Mouse (Mus musculus) adrenal gland, postnatal 36 days (tissue): ENCODE measurements around the gene Sf3b3. TPM values are rescaled to one million over a fixed set of nuclear protein-coding genes. Genes with fewer than 3 reads are reported as not detected.
A peak's percentile ranks its signal among the peaks of the same experiment; 100 is the strongest.

Source experiments
- DNase-seq, 2 experiments: peaks; one replicate each; pipeline ENCODE4 v3.0.0; 2021; ENCODE audit warnings: mixed read lengths in 1 of 2
- total RNA-seq, 2 experiments: library from RNA; stranded (reverse); gene quantifications; 2 replicates each; pipeline ENCODE4 v1.2.3; 2021

Sf3b3 gene
- total RNA-seq, 2 experiments from 2014 or later, result 76.9 to 81.8 TPM

DNA sequence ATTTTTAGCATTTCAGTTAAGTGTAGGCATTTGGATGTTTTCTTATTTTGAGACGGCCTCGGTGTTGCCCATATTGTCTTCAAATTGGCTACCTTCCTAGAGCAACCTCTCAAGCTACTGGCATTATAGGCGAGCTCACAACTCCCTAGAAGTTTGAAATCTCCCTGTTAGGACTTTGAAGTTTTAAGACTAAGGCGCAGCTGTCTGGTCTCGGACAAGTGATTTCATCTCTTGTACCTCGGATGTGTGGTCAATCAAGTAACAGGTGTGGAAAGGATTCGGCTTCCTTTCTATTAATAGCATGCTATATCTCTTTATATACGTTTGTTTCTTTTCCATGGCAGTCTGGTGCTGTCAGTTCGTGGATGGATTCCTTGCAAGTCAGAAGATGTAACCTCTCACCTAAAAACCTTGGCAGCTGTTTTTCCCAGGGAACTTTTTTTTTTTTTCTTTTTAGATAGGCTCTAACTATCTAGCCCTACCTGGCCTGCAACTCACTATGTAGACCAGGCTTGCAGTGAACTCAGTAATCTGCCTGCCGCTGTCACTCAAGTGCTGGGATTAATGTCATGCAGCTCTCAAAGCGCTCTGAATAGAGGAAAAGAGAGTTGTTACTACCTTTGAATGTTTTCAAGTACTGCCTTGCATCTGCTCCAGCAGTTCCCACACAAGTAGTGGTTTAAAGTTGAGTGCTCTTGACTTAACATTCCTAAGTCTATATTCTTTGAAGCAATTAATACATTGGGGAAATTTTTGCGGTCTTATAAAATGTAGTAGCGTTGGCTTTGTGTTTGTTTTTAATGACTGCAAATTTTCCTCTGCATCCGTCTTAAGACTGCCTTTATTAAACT is 1.3 kb upstream of the Sf3b3 start:
- DNase-seq, result no peak

DNA sequence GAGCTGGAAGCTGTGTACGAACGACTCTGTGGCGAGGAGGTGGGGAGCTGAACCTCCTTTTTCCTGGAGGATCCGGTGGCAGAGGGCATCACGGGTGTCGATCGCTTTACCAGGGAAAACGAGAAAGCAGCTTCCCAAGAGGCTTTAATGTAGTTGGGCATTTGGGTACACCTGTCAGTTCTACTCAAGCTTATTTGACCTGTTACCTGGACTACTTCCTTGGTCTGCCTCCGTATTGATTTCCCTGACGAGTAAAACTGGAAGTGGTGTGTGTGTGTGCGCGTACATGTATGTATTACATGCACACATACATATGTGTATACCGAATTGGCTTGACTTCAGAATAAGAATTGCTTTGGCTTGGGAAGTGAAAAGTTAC is 573 bp upstream of the Sf3b3 start:
- no peak for DNase-seq

DNA sequence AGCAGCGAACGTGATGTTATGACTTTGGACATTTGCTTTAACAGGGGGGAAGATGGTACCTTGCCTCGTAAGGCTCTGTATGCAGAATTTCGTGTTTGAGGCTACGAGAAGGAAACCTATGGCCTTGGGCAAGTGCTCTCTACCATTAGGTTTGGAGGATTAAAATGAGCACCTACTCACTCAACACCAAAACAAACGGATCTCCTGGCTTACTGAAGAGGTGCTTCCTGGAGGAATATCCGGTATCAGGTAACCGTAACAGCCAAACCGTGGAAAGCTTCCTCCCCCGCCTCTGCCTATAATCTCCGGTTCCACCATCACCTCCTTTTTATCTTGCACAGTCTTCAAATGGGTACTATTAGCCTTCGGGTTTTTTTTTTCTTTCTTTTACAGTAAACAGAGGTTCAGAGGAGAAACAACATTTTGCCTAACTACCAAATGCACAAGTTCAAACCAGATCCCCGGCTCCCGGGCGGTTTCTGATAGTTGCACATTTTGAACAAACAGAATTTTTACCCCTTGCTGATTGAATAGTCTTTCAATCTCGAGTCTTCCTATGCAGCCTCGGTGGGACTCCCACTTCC is 674 bp downstream of the Sf3b3 start:
- no peak for DNase-seq

DNA sequence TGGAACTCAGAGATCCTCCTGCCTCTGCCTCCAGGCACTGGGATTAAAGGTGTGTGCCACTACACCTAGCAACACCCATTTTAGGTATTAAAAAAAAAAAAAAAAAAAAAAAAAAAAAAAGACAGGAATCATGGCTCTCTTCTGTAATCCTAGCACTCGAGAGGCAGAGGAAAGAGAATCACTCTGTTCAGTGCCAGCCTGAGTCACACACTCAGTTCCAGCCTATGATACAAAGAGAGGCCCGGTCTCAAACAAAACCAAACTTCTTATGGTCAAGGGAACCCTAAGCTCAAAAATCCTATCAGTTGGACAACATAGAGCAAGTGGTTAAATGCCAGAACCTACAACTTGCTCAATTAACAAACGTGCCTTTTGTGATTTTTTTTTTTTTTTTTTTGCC is 1.6 kb downstream of the Sf3b3 start:
- no peak for DNase-seq

DNA sequence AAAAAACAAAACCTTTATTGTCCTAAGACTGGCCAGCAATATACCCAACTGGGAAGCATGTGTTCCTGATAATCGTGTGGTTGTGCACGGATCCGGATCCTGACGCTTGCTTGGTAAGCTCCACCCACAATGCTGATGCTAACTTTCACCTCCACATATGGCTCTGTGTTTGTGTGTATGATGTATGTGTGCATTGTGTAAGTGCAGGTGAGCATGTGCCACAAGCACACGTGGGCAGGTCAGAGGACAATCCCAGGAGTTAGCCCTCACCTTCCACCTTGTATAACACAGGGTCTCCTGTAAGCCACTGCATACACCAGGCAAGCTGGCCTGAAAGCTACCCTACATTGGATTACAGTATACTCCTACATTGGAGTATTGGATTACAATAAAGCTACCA is 3.4 kb downstream of the Sf3b3 start:
- no peak for DNase-seq

DNA sequence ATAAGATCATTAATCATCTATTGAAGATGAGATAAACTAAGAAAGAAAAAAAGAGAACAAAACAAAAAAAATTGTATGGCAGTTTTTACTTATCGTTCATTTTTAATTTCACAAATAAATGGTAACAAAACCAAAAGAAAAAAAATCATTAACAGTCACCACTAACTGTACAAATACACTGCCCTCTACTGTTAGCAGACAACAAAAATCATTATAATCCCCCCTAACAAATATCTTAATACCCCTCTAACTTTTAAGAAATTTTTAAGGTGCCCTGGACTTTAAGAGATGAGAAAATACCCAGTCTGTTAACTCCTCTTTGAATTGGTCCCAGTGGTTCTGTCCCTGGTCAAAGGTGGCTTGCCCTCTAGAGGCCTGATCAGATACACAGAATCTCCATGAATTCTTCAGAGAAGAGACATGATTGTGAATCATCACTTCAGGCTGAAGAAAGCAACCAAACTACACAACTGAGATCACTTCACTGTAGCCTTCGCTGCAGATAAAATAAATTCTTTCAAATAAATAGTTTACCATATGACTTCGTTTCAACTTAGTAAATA is 4.5 kb downstream of the Sf3b3 start:
- no peak for DNase-seq

DNA sequence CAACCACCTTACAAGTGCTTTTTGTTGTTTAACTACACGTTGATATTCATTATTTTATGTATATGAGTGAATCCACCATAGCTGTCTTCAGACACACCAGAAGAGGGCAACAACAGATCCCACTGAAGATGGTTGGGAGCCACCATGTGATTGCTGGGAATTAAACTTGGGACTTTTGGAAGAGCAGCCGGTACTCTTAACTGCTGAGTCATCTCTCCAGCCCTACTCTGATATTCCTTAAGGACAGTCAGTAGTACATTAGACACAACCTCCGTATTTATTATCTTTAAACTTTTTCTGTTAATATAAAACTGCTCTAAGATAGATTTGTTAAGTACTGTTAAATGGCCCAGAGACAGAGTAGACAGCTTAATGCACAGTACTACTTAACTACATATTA is 14.6 kb downstream of the Sf3b3 start:
- no peak for DNase-seq

DNA sequence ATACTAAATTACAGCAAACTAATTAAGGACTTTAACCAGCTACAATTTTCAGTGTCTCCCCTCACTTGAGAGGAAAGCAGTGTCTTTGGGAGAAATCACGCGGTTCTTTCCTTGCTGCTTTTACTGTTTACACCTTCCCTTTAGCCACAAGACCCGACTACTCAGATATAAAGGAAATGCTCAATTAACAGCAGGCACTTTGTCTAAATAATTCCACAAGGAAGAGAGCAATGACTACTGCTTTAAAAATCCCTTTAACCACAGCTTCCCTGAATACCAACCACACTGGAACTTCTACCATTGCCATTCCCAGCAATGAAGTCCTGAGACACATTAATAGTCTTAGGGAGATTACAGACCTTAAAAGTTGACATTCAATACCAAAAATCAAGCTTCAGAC is 18.1 kb downstream of the Sf3b3 start:
- DNase-seq, result no peak

DNA sequence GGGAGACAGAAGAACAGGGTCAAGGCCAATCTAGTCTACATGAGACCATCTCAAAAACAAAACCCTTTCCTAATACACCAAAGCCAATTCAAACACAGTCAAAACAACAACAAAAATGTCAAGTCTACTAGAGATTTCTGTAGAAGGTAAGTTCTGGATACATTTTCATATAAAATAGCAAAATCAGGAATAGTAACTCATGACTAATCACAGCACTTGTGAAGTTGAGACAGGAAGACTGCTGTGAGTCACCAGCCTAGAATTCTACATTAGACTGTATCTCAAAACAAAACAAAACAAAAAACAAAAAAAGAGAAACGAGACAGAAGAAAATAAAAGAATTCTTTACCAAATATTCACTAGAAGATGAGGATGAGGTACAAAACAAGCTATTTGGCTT is 21.7 kb downstream of the Sf3b3 start:
- no peak for DNase-seq

DNA sequence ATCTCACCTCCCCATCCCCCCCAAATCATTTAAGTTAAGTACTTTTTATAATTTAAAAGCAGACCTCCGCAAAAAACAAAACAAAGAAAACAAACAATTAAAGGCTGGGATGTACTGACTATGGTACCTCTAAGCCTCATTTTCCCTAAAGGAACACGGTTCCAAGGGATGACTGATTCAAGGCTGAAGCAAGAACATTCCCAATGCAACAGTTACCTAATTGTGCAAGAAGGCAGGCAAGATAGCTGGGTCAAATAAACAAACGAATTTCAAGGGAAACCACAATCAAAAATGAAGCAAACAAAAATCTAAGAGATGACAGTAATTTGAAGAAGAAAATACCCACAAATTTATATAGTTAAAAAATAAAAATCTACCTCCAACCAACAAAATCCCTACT is 24.6 kb downstream of the Sf3b3 start:
- DNase-seq, result no peak

DNA sequence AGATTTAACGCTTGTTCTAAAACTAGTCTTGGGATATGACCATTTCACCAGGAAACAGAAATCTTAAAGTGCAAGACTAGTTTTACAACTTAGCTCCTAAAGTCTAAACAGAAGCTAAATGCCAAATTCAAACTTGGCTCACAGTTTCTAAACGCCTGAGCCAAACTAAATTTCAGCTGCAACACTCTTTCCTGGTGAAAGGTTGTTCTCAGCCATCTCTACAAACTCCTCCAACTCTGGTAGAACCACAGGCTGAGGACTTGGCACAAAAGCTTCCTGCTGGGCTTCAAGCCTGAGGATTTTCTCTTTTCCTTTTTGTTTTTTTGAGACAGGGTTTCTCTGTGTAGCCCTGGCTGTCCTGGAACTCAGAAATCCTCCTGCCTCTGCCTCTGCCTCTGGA is 26.3 kb downstream of the Sf3b3 start:
- no peak for DNase-seq

DNA sequence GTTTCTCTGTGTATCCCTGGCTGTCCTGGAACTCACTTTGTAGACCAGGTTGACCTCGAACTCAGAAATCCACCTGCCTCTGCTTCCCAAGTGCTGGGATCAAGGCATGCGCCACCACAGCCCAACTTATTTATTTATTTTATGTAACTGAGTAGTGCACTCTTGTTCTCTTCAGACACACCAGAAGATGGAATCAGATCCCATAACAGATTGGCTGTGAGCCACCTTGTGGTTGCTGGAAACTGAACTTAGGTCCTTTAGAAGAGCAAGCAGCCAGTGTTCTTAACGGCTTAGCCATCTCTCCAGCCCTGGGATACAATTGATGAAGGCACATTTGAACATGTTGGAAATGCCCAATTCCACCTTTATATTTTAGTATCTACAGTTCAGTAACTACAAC is 28.0 kb downstream of the Sf3b3 start:
- peak in 1 of 2 experiments; percentile 24 for DNase-seq

DNA sequence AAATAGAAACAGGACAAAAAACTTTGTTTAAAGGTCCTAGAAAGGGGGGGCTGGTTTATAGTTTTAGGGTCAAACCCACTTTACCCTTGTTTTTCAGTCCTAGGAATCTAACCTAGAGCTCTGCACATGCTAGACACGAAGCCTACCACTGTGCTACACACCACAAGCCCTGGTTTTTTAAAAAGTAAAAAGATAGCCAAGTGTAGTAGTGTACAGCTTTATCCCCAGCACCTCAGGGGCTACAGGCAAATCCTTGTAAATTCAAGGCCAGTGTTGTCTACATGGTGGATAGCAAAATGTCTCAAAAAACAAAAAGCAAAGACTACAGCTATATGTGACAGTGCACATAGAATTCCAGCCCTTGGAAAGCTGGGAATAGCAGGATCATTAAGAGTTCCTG is 29.6 kb downstream of the Sf3b3 start:
- no peak for DNase-seq

DNA sequence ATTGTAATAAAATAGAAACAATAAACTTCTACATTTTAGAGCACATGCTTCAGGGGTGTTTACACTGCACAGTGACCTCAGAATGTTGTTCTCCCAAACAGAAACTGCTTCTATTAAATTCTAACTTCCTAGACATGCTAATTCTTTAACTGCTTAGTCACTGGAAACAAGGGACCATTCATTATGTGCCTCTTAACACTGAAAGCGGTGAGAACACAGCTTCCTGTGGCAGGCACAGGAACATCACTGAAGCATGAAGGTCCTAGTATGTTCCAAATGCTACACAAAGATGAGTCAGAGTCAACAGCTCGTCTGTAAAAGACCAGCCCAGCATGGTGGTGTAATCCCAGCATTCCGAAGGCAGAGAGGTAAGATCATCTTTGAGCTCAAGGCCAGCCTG is 31.3 kb downstream of the Sf3b3 start:
- DNase-seq, result no peak

DNA sequence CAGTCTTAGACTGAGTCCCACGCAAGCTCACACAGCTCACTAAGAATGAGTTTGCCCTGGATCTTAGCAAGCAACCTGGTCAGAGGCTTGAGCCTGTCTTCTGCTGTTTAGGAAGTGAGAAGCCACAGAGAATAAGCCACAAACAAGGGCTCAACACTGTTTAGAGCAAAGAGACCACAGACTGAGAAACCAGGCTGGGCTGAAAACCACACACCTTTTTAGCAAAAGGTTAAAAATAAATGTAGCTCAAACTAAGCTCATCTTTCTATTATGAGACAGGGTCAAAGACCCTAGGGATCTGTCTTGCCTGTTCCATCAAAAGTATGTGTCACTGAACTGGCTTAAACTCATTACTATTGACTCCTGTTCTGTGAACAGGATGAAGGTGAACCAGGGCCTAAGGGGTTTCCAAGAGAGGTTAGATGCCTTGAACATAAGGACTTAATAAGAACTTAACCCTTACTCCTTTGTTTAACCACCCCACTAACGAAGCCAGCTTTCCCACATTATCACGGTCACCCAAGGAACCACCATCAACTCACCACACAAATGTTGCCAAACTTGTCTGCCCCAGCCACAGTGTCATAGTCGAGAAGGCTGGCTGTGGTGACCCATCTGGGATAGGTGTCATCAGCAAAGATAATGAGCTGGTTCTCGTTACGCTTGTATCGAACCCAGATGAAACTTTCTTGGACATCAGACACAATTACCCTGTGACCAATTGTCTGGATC is 33.3 kb downstream of the Sf3b3 start:
- no peak for DNase-seq

DNA sequence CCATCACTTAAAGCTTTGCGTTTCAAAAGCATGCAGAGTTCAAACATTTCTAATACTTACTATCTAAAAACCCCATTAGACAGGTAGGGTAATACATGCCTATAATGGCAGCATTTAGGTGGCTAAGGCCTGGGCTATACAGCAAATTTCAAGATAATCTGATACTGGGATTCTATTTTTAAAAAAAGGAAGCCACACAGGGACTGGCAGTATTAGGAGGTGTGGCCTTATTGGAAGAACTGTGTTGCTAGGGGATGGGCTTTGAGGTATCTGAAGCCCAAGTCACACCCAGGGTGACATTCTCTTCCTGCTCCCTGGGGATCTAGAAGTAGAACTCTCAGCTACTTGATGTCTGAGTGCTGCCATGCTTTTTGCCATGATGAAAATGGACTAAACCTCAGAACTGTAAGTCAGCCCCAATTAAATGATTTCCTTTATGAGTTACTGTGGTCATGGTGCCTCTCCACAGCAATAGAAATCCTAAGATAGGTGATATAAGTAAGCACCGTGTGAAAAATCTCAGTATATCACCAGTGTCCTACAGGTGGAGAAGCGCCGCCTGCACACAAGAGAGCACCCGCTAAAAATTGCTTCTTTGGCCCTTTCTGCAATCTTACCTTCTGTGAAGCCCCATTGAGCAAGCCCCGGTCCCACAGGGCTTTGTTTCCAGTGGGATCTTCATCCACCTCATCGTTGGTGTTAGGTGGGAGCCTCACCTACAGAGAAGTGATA is 34.1 kb downstream of the Sf3b3 start:
- DNase-seq, result no peak

DNA sequence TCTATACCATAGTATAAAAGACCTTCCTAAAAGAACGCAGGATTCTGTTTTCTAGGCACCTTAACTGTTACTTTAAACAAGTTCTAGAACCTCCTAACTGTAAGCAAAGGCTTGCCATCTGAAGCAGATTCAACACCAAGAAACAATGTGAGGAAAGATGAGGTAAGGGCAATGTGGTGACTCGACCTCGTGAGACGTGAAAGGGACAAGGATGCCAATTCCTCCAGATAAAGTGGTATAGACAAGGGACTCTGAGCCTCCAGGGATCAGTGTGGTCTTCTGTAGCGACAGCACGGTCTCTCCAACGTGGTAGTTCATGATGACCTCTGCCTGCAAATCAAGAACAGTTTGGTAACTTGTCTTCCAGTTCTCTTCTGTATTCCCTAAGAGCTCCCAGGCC is 34.8 kb downstream of the Sf3b3 start:
- no peak for DNase-seq

DNA sequence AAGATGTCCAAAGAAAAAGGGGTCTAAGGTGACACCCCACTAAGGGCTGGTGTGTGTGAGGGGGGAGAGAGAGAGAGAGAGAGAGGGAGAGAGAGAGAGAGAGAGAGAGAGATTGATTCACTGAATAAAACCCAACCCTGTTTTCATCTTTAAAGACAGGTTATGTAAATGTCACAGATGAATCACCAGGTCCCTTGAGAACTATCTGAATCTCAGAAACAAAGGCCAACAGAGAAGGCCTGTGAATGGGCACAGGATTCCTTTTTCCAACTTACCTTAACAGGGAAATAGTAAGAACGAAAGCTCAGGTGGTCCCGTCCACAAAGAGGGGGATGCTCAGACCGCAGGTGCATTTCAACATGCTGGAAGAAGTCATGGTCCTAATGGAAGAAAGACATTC is 35.5 kb downstream of the Sf3b3 start:
- DNase-seq, result no peak

DNA sequence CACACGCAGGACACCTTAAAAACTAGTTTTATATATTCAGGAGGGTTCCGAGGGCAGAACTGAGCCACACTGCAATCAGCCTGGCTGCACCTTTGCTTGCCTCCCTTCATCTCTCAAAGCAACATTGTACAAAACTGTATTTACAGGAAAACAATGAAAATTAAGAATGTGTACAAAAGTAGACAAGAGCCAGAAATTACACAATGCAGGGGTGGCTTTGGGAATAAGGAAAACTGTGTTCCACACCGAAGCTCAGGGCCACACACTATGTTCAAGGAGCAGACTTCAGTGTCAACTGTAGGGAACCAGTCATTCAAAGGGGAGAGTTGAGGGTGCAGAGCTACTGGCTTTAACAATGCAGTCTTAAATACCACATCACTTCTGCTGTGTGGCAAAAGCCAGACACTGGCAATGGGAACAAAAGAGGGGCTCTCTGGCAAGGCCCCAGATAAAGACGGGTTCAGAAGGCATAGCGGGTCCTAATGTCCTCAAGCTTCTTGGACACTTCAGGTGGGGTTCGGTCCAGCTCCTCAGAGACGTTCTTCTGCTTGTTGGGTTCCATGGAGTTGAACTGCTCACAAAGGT is 36.0 kb downstream of the Sf3b3 start:
- DNase-seq, result no peak

DNA sequence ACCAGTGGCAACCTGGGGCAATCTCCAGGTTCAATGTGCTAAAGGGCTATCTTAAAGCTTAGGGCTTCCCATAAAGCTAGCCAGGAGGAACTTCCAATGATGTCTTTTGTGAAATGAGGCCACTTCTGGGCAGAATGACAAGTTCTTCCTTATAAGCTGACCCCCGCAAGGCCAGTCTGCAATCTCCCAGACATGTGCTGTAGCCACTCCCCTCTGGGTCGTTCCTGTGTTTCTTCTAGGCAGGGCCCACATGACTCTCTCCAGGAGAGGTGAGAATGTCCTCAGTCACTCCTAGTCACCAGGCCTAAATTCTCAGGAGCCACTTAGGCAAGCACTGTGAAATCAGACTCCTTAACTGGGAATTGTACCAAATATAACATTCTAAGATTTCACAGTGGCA is 36.8 kb downstream of the Sf3b3 start:
- peak; percentile 50 to 60 for DNase-seq

DNA sequence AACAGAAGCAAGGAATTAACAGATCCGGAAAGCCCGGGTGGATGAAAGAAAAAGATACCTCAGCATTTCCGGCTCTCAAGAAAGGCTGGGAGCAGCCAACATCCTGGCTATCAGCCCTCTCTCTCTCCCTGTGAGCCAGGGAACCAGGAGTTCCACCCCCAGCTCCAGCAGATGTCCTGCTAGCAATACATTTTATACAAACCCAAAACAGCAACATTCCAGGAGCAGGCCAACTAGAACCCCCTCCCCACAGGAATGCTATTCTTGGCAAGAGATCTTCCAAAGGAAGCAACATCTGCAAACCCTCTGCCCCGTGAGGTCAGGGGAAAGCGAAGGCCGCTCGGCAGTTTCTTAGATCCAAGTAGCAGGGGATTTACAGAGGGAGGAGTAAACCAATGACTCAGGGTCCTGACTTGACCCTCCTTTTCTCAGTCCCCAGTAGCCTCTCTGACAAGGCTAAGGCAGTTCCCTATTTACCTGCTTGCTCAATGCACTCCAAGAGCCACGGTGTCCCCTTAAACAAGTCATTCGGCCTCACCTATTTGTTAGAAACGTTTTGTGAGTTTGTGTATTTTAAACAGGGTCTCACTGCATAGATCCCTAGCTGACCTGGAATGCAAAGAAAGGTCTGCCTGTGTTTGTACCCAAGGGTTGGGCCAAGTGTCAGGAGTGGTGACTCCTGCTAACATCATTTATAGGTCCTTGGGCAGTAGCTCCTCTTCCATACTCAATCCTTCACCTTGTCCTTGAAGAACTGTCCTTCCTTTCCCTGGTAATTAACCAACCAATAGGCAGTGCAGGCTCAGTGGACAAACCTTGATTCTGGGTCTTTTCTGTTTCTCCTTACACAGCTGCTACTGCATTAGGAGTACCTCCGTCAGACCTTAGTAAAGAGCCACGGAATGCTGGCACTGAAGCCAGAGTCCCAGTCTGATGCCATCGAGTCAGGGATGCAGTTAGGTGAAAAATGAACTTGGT is 37.8 kb downstream of the Sf3b3 start:
- no peak for DNase-seq
